Mouse (Mus musculus) kidney, adult 2 months (tissue): Measurements from ENCODE around the gene Slc23a4.

Experiments used
- CTCF ChIP-seq: fragments of 200-500 bp; conservative IDR thresholded peaks from 2 replicates; pipeline ENCODE4 v1.5.1; 2011; ENCODE audit warnings: low read depth, mild to moderate bottlenecking, control low read depth, low read length, moderate library complexity, mixed read lengths; ENCODE audit not compliant: insufficient read depth, insufficient read length
- POLR2A ChIP-seq: fragments of 200-500 bp; IDR thresholded peaks from one replicate; pipeline ENCODE4 v1.6.1; 2011; ENCODE audit warnings: low read depth, low read length, control low read depth

- TF ChIP-seq POLR2A (no peak), CTCF (no peak)
These were observed 32.4 kb downstream of the Slc23a4 start for GRCm38 (mm10) chr6:34955862-34956241.
